Mouse (Mus musculus): ENCODE data around the gene Egfl7.

Egfl7 gene

DNA sequence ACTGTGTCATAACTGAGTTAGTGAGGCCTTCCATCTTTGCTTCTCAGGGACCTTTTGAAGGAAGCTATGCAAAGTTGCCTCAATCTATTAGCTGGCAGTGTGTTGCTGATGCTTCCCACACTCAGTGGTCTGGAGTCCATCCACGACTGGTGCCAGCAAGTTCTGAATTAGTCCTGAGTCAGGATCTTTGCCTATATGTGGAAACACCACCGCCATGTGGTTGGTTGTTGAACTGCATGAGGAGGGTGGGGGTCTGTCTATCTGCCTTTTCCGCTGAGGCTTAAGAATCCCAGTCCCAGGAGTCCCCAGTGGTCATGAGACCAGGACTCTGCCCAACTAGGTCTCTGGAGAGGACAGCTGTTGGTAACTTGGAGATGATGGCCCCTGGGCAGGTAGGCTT, 9.8 kb upstream of the Egfl7 start:
- DNase-seq (ENCODE audit: low spot score in 2 of 2), result peak; percentile 51 to 71

DNA sequence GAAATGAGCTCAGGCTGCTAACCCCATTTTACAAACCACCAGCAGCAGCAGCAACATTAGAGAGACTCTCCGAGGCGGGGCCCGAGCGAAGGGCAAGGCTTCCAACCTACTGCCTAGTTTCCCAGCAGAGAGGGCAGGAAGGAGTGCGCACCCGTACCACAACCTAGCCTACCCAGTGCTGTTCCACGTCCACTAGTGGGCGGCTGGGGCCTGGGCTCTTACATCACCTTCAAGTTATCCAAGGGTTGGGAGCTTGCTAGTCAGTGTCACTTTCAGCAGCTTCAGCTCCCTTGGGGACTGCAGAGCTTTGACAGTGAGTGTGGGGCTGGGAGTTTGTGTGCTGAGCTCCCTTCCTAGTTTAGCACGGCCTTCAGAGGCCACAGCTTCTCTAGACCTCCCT, 8.4 kb upstream of the Egfl7 start:
- DNase-seq (ENCODE audit: low spot score in 2 of 2), result no peak

DNA sequence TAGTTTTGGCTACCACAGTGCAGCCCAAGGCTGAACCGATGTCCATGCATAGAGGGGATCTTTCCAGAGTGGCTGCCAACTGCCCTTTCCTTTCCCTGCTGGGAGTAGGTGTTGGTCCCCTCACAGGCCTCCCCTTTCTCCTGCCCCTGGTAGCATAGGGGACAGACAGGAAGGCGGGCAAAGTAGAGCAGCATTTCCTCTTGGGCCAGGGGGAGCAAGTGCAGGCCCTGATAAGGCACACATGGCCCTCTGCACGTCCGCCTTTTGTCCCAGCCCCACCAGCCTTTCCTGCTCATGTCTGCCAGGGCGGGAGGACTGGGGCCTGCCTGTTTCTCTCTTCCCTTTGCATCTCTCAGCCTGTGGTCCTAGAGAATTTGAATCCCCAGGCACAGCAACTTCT, 8.0 kb upstream of the Egfl7 start:
- no peak for DNase-seq (ENCODE audit: low spot score in 2 of 2)

DNA sequence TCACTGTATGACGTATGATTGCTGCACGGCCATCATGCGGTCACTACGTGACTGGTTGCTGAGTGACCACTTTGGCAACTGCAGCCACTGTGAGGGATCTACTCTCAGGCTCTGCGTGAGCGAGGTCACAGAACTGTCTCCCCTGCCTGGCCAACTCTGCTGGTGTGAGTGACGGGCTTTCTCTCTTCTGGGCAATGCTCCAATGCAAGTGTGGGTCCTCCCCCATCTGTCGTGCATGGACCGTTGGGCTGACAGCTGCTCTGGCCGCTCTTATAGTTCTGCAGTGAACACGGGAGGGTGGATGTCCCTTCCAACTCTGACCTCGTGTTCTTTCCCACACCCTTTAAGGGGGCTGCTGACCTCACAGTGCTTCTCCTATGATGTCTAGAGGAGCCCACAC, 6.4 kb upstream of the Egfl7 start:
- no peak for DNase-seq (ENCODE audit: low spot score in 2 of 2)

DNA sequence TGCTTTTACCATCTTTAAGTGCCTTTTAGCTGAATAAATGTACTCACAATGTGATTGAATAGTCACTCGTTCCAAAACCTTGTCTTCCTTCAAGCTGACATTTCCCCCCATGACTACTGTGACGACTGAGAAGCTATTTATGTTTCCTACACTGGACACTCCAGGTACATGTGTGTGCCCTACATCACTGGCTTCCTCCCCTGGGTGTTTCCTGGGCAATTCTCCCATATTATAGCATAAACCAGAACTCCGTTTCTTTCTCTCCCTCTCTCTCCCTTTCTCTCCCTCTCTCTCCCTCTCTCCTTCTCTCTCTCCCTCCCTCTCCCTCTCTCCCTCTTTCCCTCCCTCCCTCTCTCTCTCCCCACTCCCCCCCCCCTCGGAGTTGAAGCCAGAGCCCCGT, 6.0 kb upstream of the Egfl7 start:
- DNase-seq (ENCODE audit: low spot score in 2 of 2), result no peak

DNA sequence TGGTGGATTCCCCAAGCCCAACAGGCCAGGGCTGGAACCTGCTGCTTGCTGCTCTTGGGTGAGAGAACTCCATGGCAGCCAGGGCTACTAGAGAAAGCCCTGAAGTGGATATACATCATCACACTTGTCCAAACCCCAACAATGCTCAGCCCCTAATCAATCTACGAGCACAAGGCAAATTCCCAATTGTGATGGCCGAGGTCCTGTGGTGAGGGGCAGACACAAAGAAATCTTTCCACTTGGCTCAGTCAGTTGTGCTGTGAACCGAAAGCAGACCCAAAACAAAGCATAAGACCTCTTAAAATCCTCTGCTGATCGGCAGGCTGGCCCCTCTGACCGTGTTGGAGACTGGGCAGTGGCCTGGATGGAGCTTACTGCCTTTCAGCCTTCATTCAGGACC, 5.0 kb upstream of the Egfl7 start:
- DNase-seq (ENCODE audit: low spot score in 2 of 2), result no peak

DNA sequence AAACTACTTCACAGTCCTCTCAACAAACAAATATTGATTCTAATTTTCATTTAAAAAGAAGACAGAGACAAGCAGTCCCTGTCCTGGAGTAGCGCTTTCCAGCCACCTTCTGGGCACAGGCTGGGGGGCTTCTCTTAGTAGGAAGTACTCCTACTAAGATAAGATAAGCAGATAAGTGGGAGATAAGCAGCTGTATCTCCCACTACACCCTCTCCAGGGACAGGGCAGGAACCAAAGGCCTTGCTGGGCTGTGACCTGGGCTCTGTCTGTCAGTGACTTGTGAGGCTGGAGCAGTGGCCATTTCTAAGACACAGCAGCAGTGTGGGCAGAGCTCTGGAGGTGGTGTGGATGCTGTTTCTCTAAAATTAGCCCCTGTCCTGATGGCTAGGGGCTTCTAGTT, 4.4 kb upstream of the Egfl7 start:
- DNase-seq (ENCODE audit: low spot score in 2 of 2), result no peak

DNA sequence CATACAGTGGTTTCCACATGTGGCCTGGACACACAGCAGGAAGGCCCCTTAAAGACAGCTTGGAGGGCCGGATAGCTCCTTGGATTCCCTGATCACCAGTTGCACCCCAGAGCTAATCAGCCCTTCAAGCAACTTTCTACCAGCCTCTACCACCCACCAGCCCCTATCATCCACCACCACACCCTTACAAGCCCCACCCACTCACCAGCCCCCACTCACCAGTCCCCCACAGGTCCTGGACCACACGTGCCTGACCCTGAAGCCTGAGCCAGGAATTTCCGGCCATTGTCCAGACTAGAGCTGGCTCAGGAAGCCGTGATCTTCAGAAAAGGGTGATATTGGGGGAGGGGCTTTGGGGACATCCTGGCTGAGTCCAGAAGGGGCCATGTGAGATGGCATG, 3.9 kb upstream of the Egfl7 start:
- no peak for DNase-seq (ENCODE audit: low spot score in 2 of 2)

DNA sequence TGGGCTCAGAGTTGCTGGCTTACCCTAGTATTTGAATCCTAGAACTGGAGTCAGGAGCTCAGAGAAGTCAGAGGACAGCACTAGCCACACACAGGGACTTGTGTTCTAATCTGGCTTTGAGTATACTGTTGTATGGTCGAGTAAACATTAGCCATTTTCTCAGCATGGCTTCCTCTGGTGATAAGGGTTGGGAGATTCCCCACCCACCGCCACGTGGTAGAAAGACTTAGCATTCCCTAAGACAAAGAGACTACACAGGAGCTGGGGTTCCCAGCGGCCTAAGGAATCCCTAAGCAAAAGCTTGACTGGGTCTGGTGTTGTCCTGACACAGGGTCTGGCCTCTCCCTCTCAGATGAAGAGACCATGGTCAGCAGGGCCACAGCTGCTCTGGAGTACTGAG, 3.4 kb upstream of the Egfl7 start:
- DNase-seq (ENCODE audit: low spot score in 2 of 2), result no peak

DNA sequence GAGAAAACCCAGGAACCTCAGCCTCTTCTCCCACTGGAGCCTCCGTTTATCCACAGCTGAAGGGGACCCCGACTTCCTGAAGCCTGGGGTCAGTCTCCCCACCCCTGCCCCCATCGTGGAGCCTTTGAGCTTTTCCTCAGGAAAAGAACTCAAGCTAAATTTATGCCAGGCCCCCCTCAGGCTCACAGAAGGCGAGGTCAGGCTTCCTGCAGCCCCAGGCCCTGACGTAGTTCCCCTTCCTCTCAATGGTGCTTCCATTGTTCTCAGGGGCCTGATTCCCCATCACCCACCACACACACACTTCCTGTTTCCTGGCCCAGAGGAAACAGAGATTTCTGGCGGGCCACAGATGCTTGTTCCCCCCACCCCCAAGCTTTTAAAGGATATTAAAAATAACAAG, 1.4 kb upstream of the Egfl7 start:
- no peak for DNase-seq (ENCODE audit: low spot score in 2 of 2)

DNA sequence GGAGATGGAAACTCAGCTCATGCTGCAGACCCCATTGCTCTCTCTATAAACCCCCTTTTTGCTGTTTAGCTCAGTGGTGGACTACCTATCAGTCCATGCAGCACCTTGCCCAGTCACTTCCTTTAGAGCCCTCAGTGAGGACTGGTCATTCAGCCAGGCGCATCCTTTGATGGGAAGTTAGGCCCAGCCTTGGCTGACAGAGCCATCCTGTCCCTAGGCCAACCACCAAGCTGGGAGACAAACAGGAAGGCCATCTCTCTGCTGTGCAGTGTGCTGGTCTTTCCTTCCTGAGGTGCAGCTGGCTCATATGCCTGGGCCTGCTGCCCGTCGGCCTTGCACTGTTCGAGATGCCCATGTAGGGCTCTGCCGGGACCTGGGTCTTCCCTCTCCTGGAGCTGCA, 937 bp downstream of the Egfl7 start:
- no peak for DNase-seq (ENCODE audit: low spot score in 2 of 2)

DNA sequence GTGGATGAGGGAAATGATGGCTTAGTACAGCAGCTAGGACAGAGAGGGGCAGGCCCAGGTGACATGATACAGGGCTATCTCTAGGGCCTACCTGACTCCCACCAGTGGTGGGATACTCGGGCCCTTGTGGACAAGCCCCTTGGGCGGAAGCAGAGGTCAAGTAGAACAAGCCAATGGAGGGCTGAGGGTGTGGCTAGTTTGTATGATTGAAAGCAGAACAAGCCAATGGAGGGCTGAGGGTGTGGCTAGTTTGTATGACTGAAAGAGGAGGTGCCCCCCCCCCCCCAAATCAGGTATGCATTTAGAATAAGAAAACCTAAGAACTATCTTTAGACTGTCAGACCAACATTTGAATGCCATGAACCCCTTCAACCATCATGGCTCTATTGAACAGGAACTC, 2.4 kb downstream of the Egfl7 start:
- DNase-seq (ENCODE audit: low spot score in 2 of 2), result no peak

DNA sequence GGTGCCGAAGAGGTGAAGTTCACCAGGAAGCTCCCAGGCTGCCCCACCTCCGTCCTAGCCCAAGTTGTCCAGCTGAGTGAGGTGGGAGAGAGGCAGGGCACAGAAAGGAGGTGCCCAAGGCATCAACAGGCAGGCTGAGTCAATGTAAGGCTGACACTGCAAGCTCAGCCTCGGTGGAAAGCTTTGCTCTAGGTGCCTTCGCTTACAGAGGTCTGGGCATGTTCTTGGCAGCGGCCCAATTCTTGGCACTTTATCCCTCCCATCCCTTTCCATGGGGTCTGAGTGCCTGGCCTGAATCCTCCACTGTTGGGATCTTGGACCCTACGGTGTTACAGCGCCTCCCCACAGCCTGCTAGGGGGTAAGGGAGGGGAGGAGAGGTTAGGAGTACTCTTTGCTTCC, 2.9 kb downstream of the Egfl7 start:
- DNase-seq (ENCODE audit: low spot score in 2 of 2), result no peak

DNA sequence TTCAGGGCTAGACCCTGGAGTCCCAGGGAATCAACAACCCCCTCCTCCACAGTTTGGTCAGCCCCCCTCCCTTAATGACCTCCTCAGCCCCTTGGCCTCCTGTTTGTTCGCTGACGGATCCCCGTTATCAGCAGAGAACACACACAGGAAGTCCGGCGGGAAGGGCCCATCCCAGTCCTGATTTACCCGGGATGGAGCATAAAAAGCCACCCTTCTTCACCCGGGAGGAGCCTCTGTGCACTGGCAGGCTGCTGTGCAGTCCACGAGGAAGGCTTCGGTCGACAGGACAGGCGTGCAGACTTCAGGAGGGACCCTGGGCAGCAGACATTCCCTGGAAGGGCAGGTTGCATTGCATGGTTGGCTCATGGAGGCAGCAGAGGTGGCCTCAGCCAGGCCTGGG, 3.8 kb downstream of the Egfl7 start:
- DNase-seq (ENCODE audit: low spot score in 2 of 2), result no peak

DNA sequence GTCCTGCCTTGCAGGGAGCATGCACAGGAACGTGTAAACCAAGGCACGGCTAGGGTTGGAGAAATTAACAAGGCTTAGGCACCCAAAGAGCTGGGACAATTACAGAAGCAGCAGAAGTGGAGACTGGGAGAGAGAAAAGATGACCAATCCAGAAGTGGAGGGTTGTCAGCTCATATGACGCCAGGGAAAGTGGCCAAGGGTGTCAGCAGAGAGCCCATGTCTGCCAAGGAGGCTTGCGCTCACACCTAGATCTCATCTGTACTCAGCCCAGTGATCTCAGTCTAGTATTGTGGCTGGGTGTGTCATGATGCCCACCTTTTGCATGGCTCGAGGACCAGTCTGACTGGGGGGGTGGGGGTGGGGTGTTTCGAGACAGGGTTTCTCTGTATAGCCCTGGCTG, 5.9 kb downstream of the Egfl7 start:
- no peak for DNase-seq (ENCODE audit: low spot score in 2 of 2)

DNA sequence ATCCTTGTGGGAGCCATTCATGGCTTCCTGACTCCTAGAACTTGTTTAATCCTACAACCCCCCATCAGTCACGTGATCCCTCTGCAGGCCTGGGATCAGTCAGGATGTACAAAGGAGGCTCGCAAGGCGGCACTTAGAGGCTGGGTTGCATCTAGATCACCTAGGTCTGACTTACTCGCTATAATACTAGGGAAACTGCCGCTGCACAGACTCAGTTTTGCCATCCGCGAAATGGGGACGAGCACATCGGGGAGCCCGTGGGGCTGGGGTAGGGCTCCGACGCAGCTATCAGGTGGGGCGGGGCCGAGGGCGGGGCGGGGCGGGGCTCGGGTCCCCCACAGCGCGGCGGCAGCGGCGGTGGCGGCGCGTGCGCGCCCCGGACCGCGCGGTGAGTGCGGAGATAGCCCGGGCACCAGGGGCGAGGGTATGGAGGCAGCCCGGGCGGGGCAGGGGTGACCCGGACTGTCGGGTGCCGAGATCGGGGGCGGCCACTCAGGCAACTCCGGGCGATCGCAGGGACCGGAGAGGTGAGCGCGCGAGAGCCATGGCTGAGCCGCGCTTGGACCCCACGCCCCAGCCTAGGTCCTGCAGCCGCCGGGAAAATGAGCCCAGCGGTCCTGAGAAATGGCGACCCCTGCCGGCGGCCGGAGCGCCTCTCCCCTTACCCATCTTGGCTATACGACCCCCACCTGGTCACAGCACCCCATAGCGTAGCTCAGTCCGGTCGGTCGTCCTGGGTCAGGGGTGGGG, 6.7 kb downstream of the Egfl7 start, which contains the start of gene Gm20532:
Gene Gm20532, plus strand, starts transcription at position 346 of the 750 bp plus-strand sequence.
- DNase-seq (ENCODE audit: low spot score in 2 of 2), result peak; percentile 32 to 62

DNA sequence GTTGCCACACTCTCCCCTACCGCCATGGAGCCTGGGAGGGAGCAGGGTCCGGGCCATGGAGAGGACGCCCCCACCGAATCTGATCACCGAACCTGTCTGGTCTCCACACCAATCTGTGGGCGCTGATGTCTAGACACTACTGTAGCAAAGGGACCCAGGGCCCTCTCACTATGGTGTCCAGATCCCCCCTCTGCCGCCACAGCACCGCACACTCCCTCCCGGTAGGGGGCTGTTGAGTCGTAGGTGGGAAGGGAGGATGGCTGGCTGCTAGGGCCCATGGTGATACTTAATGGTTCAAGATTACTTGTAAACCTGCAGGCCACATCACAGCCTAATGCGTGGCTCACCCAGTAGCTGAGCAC, 7.2 kb downstream of the Egfl7 start:
- DNase-seq (ENCODE audit: low spot score in 2 of 2), result peak; percentile 16 to 38

DNA sequence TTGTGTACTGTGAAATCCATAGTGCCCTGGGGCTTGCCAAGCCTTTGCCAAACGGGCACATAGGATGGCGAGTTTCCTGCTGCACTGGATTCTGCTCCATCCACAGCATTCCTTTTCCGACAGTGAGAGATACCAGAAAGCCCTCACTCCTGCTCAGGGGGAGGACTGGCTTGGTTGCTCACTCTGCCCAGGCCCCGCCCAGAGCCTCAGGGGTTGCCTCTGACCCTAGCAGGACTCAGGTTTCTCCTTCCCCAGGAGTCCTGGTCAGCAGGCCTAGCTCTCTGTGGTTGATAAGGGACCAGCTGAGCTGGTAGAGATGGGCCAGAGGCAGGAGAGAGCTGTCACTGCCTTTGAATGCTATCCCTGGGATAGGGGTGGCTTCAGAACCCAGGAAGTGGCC, 8.8 kb downstream of the Egfl7 start:
- no peak for DNase-seq (ENCODE audit: low spot score in 2 of 2)

DNA sequence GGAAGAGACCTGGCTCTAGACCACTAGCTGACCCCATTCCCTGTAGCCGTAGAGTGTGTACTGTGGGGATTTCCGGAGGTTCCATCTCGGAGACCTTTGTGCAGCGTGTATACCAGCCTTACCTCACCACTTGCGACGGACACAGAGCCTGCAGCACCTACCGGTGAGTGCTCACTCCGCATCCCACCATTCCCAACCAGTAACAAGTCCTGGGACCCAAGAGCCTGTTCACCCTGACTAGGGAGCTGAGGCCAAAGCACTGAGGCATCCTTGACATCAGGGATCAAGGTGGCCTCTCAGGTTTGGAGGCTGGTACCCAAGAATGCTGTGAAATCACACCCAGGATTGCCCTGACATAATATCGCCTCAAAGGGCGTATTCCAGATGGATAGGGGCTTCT, 9.5 kb downstream of the Egfl7 start:
- DNase-seq (ENCODE audit: low spot score in 2 of 2), result no peak

DNA sequence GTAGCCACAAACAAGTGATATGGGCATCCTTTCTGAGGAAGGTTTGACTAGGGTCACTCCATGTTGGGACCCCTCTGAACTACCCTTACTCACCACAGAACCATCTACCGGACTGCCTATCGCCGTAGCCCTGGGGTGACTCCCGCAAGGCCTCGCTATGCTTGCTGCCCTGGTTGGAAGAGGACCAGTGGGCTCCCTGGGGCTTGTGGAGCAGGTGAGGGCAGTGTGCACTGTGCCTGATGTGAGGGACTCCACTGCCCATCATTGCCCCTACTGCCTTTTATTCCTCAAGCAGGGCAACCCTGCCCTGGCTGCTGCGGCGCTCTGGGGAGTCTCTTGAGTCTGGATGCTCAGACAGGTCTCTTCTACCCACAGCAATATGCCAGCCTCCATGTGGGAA, 10.5 kb downstream of the Egfl7 start:
- DNase-seq (ENCODE audit: low spot score in 2 of 2), result no peak

DNA sequence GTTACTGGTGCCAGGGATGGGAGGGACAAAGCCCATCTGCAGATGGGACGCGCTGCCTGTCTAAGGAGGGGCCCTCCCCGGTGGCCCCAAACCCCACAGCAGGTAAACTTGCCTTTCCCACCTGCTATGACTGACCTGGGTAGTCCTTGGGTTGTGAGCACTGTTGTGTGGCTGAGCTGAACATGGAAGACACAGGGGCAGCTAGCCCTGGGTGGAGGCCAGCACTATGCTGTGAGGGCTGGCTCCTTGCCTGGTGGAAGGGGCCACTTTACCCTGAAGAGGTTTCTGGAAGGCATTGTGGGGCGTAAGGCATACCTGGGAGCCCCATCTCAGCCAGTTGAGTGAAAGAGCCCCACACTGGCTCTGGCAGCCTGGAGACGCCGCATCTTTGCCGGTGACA, 11.1 kb downstream of the Egfl7 start:
- DNase-seq (ENCODE audit: low spot score in 2 of 2), result no peak

DNA sequence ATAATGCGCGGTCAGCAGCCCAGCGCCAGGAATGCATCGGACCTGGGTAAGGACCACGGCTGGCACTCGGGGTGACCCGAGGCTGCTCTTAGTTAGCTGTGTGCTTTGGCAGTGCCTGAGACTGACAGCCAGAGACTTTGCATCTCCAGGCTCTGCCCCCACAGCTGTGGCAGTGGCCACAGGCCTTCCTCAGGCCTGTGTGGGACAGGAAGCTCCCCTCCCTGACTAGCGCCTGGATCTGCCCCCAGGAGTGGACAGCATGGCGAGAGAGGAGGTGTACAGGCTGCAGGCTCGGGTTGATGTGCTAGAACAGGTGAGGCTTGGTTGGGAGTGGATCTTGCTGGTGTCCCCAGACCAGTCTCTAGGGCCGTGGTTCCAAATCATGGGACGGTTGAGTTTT, 11.6 kb downstream of the Egfl7 start:
- DNase-seq (ENCODE audit: low spot score in 2 of 2), result no peak

DNA sequence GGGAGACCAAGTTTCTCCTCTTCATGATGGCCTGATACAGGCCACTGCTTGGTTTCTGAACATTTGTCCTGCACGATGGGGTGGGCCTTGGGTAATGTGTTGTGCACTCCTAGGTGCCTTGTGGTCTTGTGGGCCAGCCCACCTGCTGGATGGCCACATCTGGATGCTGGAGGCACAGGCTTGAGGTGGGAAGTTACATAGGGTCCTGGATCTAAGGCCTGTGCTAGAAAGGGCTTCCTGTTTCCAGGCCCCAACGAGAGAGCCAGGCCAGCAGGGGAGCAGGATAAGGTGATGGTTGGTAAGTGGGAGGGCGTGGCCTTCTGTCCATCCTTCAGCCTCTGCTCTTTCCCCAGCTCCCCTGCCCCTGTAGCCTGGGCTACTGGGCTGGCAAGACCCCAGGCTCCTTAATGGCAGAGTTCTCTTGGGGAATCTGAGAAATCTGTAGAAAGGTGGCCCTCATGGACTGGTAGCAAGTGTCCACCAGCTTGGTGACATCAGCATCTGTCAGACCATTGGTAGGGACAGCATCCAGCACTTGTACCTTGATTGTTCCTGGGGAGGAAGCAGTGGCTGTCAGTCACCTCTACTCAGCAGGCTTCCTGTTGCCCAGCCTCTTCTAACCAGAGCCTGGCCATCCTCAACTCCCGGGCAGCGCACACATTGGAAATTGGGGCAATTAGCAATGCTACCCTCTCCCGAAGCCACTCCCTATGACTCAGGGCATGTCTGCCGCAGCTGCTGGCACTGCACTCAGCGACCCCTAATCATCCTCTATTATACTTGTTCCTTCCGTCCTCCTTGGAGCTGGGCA, 13.6 kb downstream of the Egfl7 start:
- no peak for DNase-seq (ENCODE audit: low spot score in 2 of 2)

DNA sequence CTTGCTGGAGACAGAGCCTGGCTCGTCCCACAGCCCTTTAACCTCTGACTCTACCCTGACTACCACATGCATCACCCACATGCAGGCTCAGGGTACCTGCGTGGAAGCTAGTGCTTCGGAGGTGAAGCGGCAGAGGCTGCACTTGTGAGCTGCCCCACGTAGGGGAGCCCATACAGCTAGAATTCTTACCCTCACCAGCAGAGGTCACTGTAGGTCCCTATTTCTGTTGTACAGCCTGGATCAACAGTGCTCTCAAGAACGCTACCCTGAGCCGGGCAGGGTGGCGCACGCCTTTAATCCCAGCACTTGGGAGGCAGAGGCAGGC, 14.2 kb downstream of the Egfl7 start:
- DNase-seq (ENCODE audit: low spot score in 2 of 2), result peak; percentile 57 to 77

All from thymus, postnatal 10 days (tissue).